Mouse (Mus musculus) bone marrow, adult 2 months (tissue): ENCODE results near the gene Gm10073. TPM values are rescaled to one million over a fixed set of nuclear protein-coding genes. Genes with fewer than 3 reads are reported as not detected.

Source experiments
- H3K27ac ChIP-seq: fragments of 200-500 bp; 2 replicates; pipeline ENCODE4 v1.5.1; 2012; ENCODE audit warnings: low read depth, mild to moderate bottlenecking, control low read depth, inconsistent platforms, low read length; ENCODE audit not compliant: control insufficient read depth, poor library complexity, insufficient read depth
- H3K4me1 ChIP-seq: fragments of 200-500 bp; 2 replicates; pipeline ENCODE4 v1.6.1; 2011; ENCODE audit warnings: low read length; ENCODE audit not compliant: control insufficient read depth, insufficient read depth
- H3K4me3 ChIP-seq: fragments of 200-500 bp; replicated peaks from 2 replicates; pipeline ENCODE3; 2011; ENCODE audit warnings: mild to moderate bottlenecking, low read depth, low read length, control low read depth; ENCODE audit not compliant: control insufficient read depth
- CTCF ChIP-seq: fragments of 200-500 bp; IDR thresholded peaks from 2 replicates; pipeline ENCODE4 v1.5.1; 2011; ENCODE audit warnings: low read length, control low read depth; ENCODE audit not compliant: control insufficient read depth, insufficient read depth
- POLR2A ChIP-seq: fragments of 200-500 bp; IDR thresholded peaks from 2 replicates; pipeline ENCODE4 v1.6.1; 2011; ENCODE audit warnings: low read depth, mild to moderate bottlenecking, control low read depth, low read length, borderline replicate concordance; ENCODE audit not compliant: control insufficient read depth
- WGBS: fragments of 180-500 bp; shearing (Covaris S2); methylation state at CpG from one replicate; pipeline ENCODE4 v1.1.7; 2018; 5-methylcytosine and 5-hydroxymethylcytosine counted together
- polyA plus RNA-seq: library from polyadenylated mRNA; stranded (reverse); fragments of >200 nt; gene quantifications from 2 replicates; pipeline ENCODE4 v1.2.4, GENCODE M21; 2011; ENCODE audit warnings: low replicate concordance; ENCODE audit not compliant: missing spikeins, insufficient read depth, insufficient read length

Gene Gm10073
- polyA plus RNA-seq, 1 experiment, result 98.4 TPM

- H3K4me1 ChIP-seq, result no peaks in the 10 kb centered on the region
- no peak overlapping the region for H3K4me3 ChIP-seq
- 19% methylated on average over 7 of the region's 7 CpGs for WGBS
- no peak for TF ChIP-seq CTCF
- no peak for TF ChIP-seq POLR2A
- H3K27ac ChIP-seq, result no peak overlapping the region
Measured at GRCm38 (mm10) chr8:106533709-106534108, 39.6 kb downstream of the Gm10073 start.

GRCm38 (mm10) chr8:106530566-106530965 is 42.7 kb downstream of the Gm10073 start:
- TF ChIP-seq POLR2A, result no peak
- TF ChIP-seq CTCF, result peak; percentile 48; the same call in 1 of the 2 replicates
- H3K4me1 ChIP-seq, result no peaks in the 10 kb centered on the region
- WGBS, result 66% methylated on average over 4 of the region's 4 CpGs
- H3K27ac ChIP-seq, result no peak overlapping the region
- no peak overlapping the region for H3K4me3 ChIP-seq

GRCm38 (mm10) chr8:106529885-106530482 is 43.3 kb downstream of the Gm10073 start:
- TF ChIP-seq POLR2A (no peak), CTCF (no peak)
- WGBS, result 79% methylated on average over 10 of the region's 10 CpGs
- Histone ChIP-seq H3K4me3 (no peak overlapping the region), H3K27ac (no peak overlapping the region), H3K4me1 (no peaks in the 10 kb centered on the region)

- H3K4me3 ChIP-seq, result no peak overlapping the region
- no peak overlapping the region for H3K27ac ChIP-seq
- 79% methylated on average over 9 of the region's 9 CpGs for WGBS
- TF ChIP-seq CTCF (no peak), POLR2A (no peak)
- no peaks in the 10 kb centered on the region for H3K4me1 ChIP-seq
Measured at GRCm38 (mm10) chr8:106528596-106529249, 44.5 kb downstream of the Gm10073 start.

- TF ChIP-seq POLR2A (no peak), CTCF (peak; percentile 28; the same call in 1 of the 2 replicates)
- H3K27ac ChIP-seq, result no peak overlapping the region
- H3K4me1 ChIP-seq, result no peaks in the 10 kb centered on the region
- H3K4me3 ChIP-seq, result no peak overlapping the region
- WGBS, result 79% methylated on average over 9 of the region's 9 CpGs
Measured at GRCm38 (mm10) chr8:106527241-106528036, 45.8 kb downstream of the Gm10073 start.

GRCm38 (mm10) chr8:106526725-106527124 is 46.5 kb downstream of the Gm10073 start:
- Histone ChIP-seq H3K27ac (no peak overlapping the region), H3K4me3 (no peak overlapping the region), H3K4me1 (no peaks in the 10 kb centered on the region)
- 60% methylated on average over 6 of the region's 6 CpGs for WGBS
- TF ChIP-seq POLR2A, result no peak
- no peak for TF ChIP-seq CTCF

Other genes with a start within 250 kb of the Gm10073 start
- 0.87 TPM in 1 of 2 replicates, not detected in the other for gene Smpd3, start 235.5 kb downstream of the Gm10073 start, polyA plus RNA-seq
- 3.3 and 10.6 TPM in 2 replicates for gene Zfp90, start 158.1 kb downstream of the Gm10073 start, polyA plus RNA-seq
- not detected in 2 replicates for gene 6030452D12Rik, start 72.9 kb downstream of the Gm10073 start, polyA plus RNA-seq
- not detected in 2 replicates for gene Cdh3, start 62.6 kb downstream of the Gm10073 start, polyA plus RNA-seq
- 0.22 and 6.8 TPM in 2 replicates for gene Cdh1, start 29.9 kb upstream of the Gm10073 start, polyA plus RNA-seq
- gene Tango6, start 109.6 kb upstream of the Gm10073 start, polyA plus RNA-seq, result 1.7 and 3.2 TPM in 2 replicates